Mouse (Mus musculus) bone marrow, adult 2 months (tissue): Measurements from ENCODE around the gene Cbl.

ENCODE experiments used
- CTCF ChIP-seq: fragments of 200-500 bp; IDR thresholded peaks from 2 replicates; pipeline ENCODE4 v1.5.1; 2011; ENCODE audit warnings: low read length, control low read depth; ENCODE audit not compliant: control insufficient read depth, insufficient read depth
- POLR2A ChIP-seq: fragments of 200-500 bp; IDR thresholded peaks from 2 replicates; pipeline ENCODE4 v1.6.1; 2011; ENCODE audit warnings: low read depth, mild to moderate bottlenecking, control low read depth, low read length, borderline replicate concordance; ENCODE audit not compliant: control insufficient read depth

DNA sequence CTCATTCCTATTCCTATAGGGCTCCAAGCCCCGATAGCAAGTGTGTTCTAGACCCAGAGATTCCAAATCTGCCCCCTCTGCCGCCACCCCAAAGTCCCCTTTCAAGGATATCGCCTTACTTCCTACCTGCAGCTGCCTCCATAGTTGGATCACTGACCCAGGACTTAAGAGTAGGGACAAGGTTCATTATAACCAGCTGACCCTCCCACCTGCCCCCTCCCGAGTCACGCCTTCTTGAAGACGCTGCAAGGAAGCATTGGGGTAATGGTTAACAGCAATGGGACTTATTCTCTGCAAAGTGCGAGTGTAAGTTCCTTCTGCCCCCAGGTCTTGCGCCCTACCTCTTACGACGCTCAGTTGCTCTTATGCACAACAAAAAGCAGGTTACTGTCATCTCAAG lies 17.5 kb upstream of the Cbl start, which contains the start of gene Pdzd3:
- TF ChIP-seq CTCF (no peak), POLR2A (no peak)
